Mouse (Mus musculus): Measurements from ENCODE around the gene Lhx5.

- TF ChIP-seq CTCF (IDR thresholded peaks at IDR 0.05; ENCODE audit: low read depth) (no peak), EP300 (optimal IDR thresholded peaks at IDR 0.05) (no peak)
These were observed 21.8 kb upstream of the Lhx5 start for GRCm38 (mm10) chr5:120409385-120410378.
